Mouse (Mus musculus): Measurements from ENCODE around the gene Gm20517. TPM values are rescaled to one million over a fixed set of nuclear protein-coding genes. Genes with fewer than 3 reads are reported as not detected.

Gm20517 gene
- polyA plus RNA-seq, 1 experiment from 2014 or later = 0.70 TPM

- ATAC-seq (ENCODE audit: insufficient read depth, low FRiP score, low TSS enrichment) (no peak), DNase-seq (ENCODE audit: low spot score) (no peak)
- 8% methylated on average over 14 of the region's 14 CpGs for WGBS
- Histone ChIP-seq H3K27ac (ENCODE audit: low read depth, low read length) (peak overlapping the region; percentile 46; the same call in 1 of the 2 replicates), H3K9me3 (ENCODE audit: control insufficient read depth, low read length) (no peaks in the 10 kb centered on the region), H3K4me2 (ENCODE audit: low read depth) (peak overlapping the region; percentile 81), H3K36me3 (ENCODE audit: control insufficient read depth, insufficient read depth, low read length) (no peaks in the 10 kb centered on the region; the same call in 1 of the 2 replicates), H3K27me3 (ENCODE audit: control insufficient read depth, insufficient read depth, low read length) (no peaks in the 10 kb centered on the region), H3K9ac (ENCODE audit: low read length) (peak overlapping the region; percentile 61), H3K4me3 (ENCODE audit: low read depth, low read length) (peak overlapping the region; percentile 36), H3K4me1 (ENCODE audit: control insufficient read depth, insufficient read depth, low read length) (peaks cover 6% of the 10 kb centered on the region)
Observed at GRCm38 (mm10) chr17:47671988-47672310, 60.6 kb downstream of the Gm20517 start.

- Histone ChIP-seq H3K4me3 (ENCODE audit: low read depth, low read length) (peak overlapping the region; percentile 36), H3K9ac (ENCODE audit: low read length) (peak overlapping the region; percentile 61), H3K9me3 (ENCODE audit: control insufficient read depth, low read length) (no peaks in the 10 kb centered on the region), H3K4me1 (ENCODE audit: control insufficient read depth, insufficient read depth, low read length) (peaks cover 6% of the 10 kb centered on the region), H3K36me3 (ENCODE audit: control insufficient read depth, insufficient read depth, low read length) (no peaks in the 10 kb centered on the region; the same call in 1 of the 2 replicates), H3K27ac (ENCODE audit: low read depth, low read length) (peak overlapping the region; percentile 46), H3K4me2 (ENCODE audit: low read depth) (peak overlapping the region; percentile 81), H3K27me3 (ENCODE audit: control insufficient read depth, insufficient read depth, low read length) (no peaks in the 10 kb centered on the region)
- 4% methylated on average over 58 of the region's 68 CpGs for WGBS
- DNase-seq (ENCODE audit: low spot score) (peak; percentile 85), ATAC-seq (ENCODE audit: insufficient read depth, low FRiP score, low TSS enrichment) (peak; percentile 67)
Observed at GRCm38 (mm10) chr17:47672311-47673111, 61.1 kb downstream of the Gm20517 start.

GRCm38 (mm10) chr17:47676581-47676980, 65.2 kb downstream of the Gm20517 start:
- peaks cover 6% of the 10 kb centered on the region for H3K36me3 ChIP-seq (ENCODE audit: control insufficient read depth, insufficient read depth, low read length)
- H3K4me3 ChIP-seq (ENCODE audit: low read depth, low read length) = no peak overlapping the region
- no peak overlapping the region for H3K27ac ChIP-seq (ENCODE audit: low read depth, low read length)
- no peaks in the 10 kb centered on the region for H3K27me3 ChIP-seq (ENCODE audit: control insufficient read depth, insufficient read depth, low read length)
- no peak overlapping the region for H3K4me2 ChIP-seq (ENCODE audit: low read depth)
- no peak for ATAC-seq (ENCODE audit: insufficient read depth, low FRiP score, low TSS enrichment)
- peak; percentile 76 for DNase-seq (ENCODE audit: low spot score)
- no peaks in the 10 kb centered on the region for H3K9me3 ChIP-seq (ENCODE audit: control insufficient read depth, low read length)
- 25% methylated on average over 9 of the region's 9 CpGs for WGBS
- H3K4me1 ChIP-seq (ENCODE audit: control insufficient read depth, insufficient read depth, low read length) = peaks cover 6% of the 10 kb centered on the region
- H3K9ac ChIP-seq (ENCODE audit: low read length) = no peak overlapping the region

- 88% methylated on average over 5 of the region's 5 CpGs for whole genome bisulfite sequencing
Observed at GRCm38 (mm10) chr17:47678238-47678637, 66.8 kb downstream of the Gm20517 start.

DNA sequence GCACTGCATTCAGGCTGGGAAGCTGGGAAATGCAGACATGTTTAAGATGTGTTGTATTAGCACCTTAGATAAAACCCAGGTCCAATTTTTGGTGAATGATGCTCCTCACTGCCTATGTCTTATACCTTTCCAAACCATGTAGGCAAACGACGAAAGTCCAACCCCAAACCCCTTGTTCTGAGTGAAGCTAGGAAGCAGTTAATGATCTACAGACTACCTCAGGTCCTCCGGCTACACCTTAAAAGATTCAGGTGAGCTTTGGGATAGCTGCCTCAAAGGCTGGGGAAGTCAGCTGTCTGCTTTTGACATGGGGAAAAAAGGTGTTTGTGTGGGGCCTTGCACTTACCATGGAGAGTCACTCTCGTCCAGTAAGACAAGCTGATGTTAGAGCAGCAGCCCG, 67.3 kb downstream of the Gm20517 start:
- Histone ChIP-seq H3K9ac (ENCODE audit: low read length) (no peak overlapping the region), H3K4me3 (ENCODE audit: low read depth, low read length) (no peak overlapping the region), H3K4me2 (ENCODE audit: low read depth) (no peak overlapping the region), H3K4me1 (ENCODE audit: control insufficient read depth, insufficient read depth, low read length) (no peaks in the 10 kb centered on the region), H3K27ac (ENCODE audit: low read depth, low read length) (no peak overlapping the region), H3K27me3 (ENCODE audit: control insufficient read depth, insufficient read depth, low read length) (no peaks in the 10 kb centered on the region), H3K36me3 (ENCODE audit: control insufficient read depth, insufficient read depth, low read length) (peaks cover 11% of the 10 kb centered on the region), H3K9me3 (ENCODE audit: control insufficient read depth, low read length) (no peaks in the 10 kb centered on the region)
- ATAC-seq (ENCODE audit: insufficient read depth, low FRiP score, low TSS enrichment) (no peak), DNase-seq (ENCODE audit: low spot score) (no peak)
- 91% methylated on average over 5 of the region's 5 CpGs for WGBS

More at GRCm38 (mm10) chr17:47678238-47678637, 66.8 kb downstream of the Gm20517 start:
- Histone ChIP-seq H3K4me2 (ENCODE audit: low read depth) (no peak overlapping the region), H3K27ac (ENCODE audit: low read depth, low read length) (no peak overlapping the region), H3K4me1 (ENCODE audit: control insufficient read depth, insufficient read depth, low read length) (no peaks in the 10 kb centered on the region), H3K4me3 (ENCODE audit: low read depth, low read length) (no peak overlapping the region), H3K36me3 (ENCODE audit: control insufficient read depth, insufficient read depth, low read length) (peaks cover 11% of the 10 kb centered on the region), H3K27me3 (ENCODE audit: control insufficient read depth, insufficient read depth, low read length) (no peaks in the 10 kb centered on the region), H3K9me3 (ENCODE audit: control insufficient read depth, low read length) (no peaks in the 10 kb centered on the region), H3K9ac (ENCODE audit: low read length) (no peak overlapping the region)
- ATAC-seq (ENCODE audit: insufficient read depth, low FRiP score, low TSS enrichment) = no peak
- DNase-seq (ENCODE audit: low spot score) = no peak

- Histone ChIP-seq H3K27ac (ENCODE audit: low read depth, low read length) (no peak overlapping the region), H3K9me3 (ENCODE audit: control insufficient read depth, low read length) (no peaks in the 10 kb centered on the region), H3K4me3 (ENCODE audit: low read depth, low read length) (no peak overlapping the region), H3K9ac (ENCODE audit: low read length) (no peak overlapping the region), H3K27me3 (ENCODE audit: control insufficient read depth, insufficient read depth, low read length) (no peaks in the 10 kb centered on the region), H3K36me3 (ENCODE audit: control insufficient read depth, insufficient read depth, low read length) (peaks cover 13% of the 10 kb centered on the region), H3K4me1 (ENCODE audit: control insufficient read depth, insufficient read depth, low read length) (peaks cover 7% of the 10 kb centered on the region), H3K4me2 (ENCODE audit: low read depth) (no peak overlapping the region)
- 84% methylated on average over 4 of the region's 4 CpGs for WGBS
- DNase-seq (ENCODE audit: low spot score) (no peak), ATAC-seq (ENCODE audit: insufficient read depth, low FRiP score, low TSS enrichment) (no peak)
Observed at GRCm38 (mm10) chr17:47682836-47683235, 71.4 kb downstream of the Gm20517 start.

DNA sequence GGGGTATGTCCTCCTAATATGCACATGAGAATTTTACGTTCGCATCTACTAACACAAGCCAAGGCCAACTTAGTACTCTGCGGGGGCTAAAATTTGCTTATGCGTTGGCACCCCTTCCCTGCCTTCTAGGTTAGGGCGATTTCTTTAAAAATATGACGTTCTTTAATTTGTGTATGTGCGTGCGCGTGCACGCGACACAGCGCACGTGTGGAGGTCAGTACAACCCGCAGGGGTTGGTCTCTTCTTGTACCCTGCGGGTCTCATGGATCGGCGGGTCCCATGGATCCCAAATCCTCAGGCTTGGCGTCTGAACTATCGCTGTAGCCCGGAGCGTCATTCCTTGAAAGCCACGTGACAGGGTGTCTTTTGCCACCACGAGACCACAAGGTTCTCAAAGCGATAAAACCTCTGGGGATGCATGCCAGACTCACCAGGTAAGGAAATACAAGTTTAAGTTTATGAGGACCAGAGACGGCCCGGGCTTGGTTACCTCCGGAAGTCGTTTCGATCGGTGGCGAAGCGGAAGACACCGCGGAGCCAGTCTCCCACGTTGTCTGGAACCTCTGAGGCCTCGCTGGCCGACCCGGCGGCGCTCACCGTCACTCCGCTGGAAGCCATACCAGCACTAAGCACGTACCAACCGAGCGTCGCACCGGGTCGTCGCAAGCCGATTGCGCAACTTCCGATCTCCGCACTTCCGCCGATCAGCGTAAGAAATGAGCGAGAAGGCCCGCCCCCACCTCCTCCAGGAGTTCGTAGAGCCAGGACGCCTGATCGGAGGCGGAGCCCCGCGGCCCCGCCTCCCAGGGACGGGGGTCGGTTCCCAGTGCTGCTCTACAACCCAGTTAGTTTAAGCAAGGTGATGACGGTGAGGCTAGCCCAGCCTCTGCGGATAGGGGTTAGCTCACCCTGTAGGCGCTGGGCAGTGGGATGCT, 76.3 kb downstream of the Gm20517 start:
- DNase-seq (ENCODE audit: low spot score) (peak; percentile 97), ATAC-seq (ENCODE audit: insufficient read depth, low FRiP score, low TSS enrichment) (peak; percentile 90)
- Histone ChIP-seq H3K4me2 (ENCODE audit: low read depth) (peak overlapping the region; percentile 94), H3K9ac (ENCODE audit: low read length) (peak overlapping the region; percentile 77), H3K36me3 (ENCODE audit: control insufficient read depth, insufficient read depth, low read length) (0 out of 2 replicates have a peak, but pooled peaks cover 2% of the 10 kb centered on the region), H3K27me3 (ENCODE audit: control insufficient read depth, insufficient read depth, low read length) (no peaks in the 10 kb centered on the region), H3K9me3 (ENCODE audit: control insufficient read depth, low read length) (no peaks in the 10 kb centered on the region), H3K27ac (ENCODE audit: low read depth, low read length) (peak overlapping the region; percentile 67), H3K4me3 (ENCODE audit: low read depth, low read length) (peak overlapping the region; percentile 78), H3K4me1 (ENCODE audit: control insufficient read depth, insufficient read depth, low read length) (peaks cover 7% of the 10 kb centered on the region)
- under 1% methylated on average over 70 of the region's 70 CpGs for WGBS

DNA sequence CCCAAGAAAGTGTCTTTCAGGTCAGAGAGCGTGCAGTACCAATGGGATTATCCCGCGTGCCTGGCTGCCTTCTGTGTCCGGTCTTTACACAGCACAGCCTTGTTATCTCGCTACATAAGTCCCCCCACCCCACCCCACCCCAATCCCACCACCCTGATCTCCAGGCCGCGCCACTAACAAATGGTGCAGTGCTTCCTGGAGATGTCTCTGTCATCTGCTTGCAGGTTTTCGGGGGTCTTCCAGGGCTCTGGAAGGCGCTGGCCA, 76.9 kb downstream of the Gm20517 start, which contains the start of gene Tomm6:
Tomm6 (minus strand) TSS at position 43 of the 264 bp plus-strand sequence.
- Histone ChIP-seq H3K4me1 (ENCODE audit: control insufficient read depth, insufficient read depth, low read length) (peaks cover 7% of the 10 kb centered on the region), H3K4me2 (ENCODE audit: low read depth) (peak within 1 kb of the TSS; percentile 94), H3K9ac (ENCODE audit: low read length) (peak within 1 kb of the TSS; percentile 77), H3K27ac (ENCODE audit: low read depth, low read length) (peak within 1 kb of the TSS; percentile 67), H3K9me3 (ENCODE audit: control insufficient read depth, low read length) (no peaks in the 10 kb centered on the region), H3K4me3 (ENCODE audit: low read depth, low read length) (peak within 1 kb of the TSS; percentile 78), H3K36me3 (ENCODE audit: control insufficient read depth, insufficient read depth, low read length) (0 out of 2 replicates have a peak, but pooled peaks cover 2% of the 10 kb centered on the region), H3K27me3 (ENCODE audit: control insufficient read depth, insufficient read depth, low read length) (no peaks in the 10 kb centered on the region)
- ATAC-seq (ENCODE audit: insufficient read depth, low FRiP score, low TSS enrichment) (no peak), DNase-seq (ENCODE audit: low spot score) (no peak)
- WGBS = 0% methylated on average over 9 of the region's 9 CpGs

Data from neural tube, embryonic 11.5 days (tissue).